Mouse (Mus musculus) liver, embryonic 13.5 days (tissue): ENCODE results near the gene Utrn. TPM values are rescaled to one million over a fixed set of nuclear protein-coding genes. Genes with fewer than 3 reads are reported as not detected.

Experiments used
- ATAC-seq: fragments of 200-750 bp; cut with Nextera tagmentation; 2 replicates; pipeline ENCODE4 v1.8.0; 2017; ENCODE audit warnings: low read depth, mild to moderate bottlenecking, moderate number of reproducible peaks, moderate library complexity
- DNase-seq: peaks from one replicate; pipeline ENCODE4 v3.0.0; 2022
- H3K27ac ChIP-seq: fragments of 300-500 bp; sonication (generic); 2 replicates; pipeline ENCODE4 v1.5.1; 2015; ENCODE audit warnings: moderate library complexity, mild to moderate bottlenecking, inconsistent platforms
- H3K27me3 ChIP-seq: fragments of 300-500 bp; sonication (generic); 2 replicates; pipeline ENCODE4 v1.6.1; 2015; ENCODE audit warnings: mild to moderate bottlenecking, inconsistent platforms
- H3K36me3 ChIP-seq: fragments of 300-500 bp; sonication (generic); 2 replicates; pipeline ENCODE4 v1.6.1; 2015; ENCODE audit warnings: mild to moderate bottlenecking, inconsistent platforms
- H3K4me1 ChIP-seq: fragments of 300-500 bp; sonication (generic); replicated peaks from 2 replicates; pipeline ENCODE4 v1.6.1; 2015; ENCODE audit warnings: inconsistent platforms
- H3K4me2 ChIP-seq: fragments of 300-500 bp; sonication (generic); 2 replicates; pipeline ENCODE4 v1.6.1; 2015; ENCODE audit warnings: inconsistent platforms, mild to moderate bottlenecking, moderate library complexity
- H3K4me3 ChIP-seq: fragments of 300-500 bp; sonication (generic); replicated peaks from 2 replicates; pipeline ENCODE4 v1.5.1; 2015; ENCODE audit warnings: mild to moderate bottlenecking, inconsistent platforms
- H3K9ac ChIP-seq: fragments of 300-500 bp; sonication (generic); 2 replicates; pipeline ENCODE4 v1.6.1; 2015; ENCODE audit warnings: mild to moderate bottlenecking, inconsistent platforms
- H3K9me3 ChIP-seq: fragments of 300-500 bp; sonication (generic); replicated peaks from 2 replicates; pipeline ENCODE4 v1.6.1; 2016; ENCODE audit warnings: inconsistent platforms
- WGBS: fragments of 180-500 bp; shearing (Covaris S2); methylation state at CpG from one replicate; pipeline ENCODE4 v1.1.7; 2015; ENCODE audit not compliant: insufficient replicate concordance; 5-methylcytosine and 5-hydroxymethylcytosine counted together
- polyA plus RNA-seq: library from polyadenylated mRNA; unstranded; fragments of >200 nt; fragmentation: Nextera tagmentation; extraction: Ambion mirVana; gene quantifications from 2 replicates; pipeline ENCODE4 v1.2.1, GENCODE M21; 2015

Utrn gene
- polyA plus RNA-seq, 1 experiment from 2014 or later: 9.2 TPM

- DNase-seq (no peak), ATAC-seq (no peak)
- Histone ChIP-seq H3K9ac (no peak overlapping the region), H3K4me1 (no peaks in the 10 kb centered on the region), H3K4me2 (no peak overlapping the region), H3K27me3 (no peaks in the 10 kb centered on the region), H3K9me3 (no peaks in the 10 kb centered on the region), H3K27ac (no peak overlapping the region), H3K4me3 (no peak overlapping the region), H3K36me3 (no peaks in the 10 kb centered on the region)
- 85% methylated on average over 2 of the region's 2 CpGs for WGBS
Measured at GRCm38 (mm10) chr10:12467544-12467943, 401.6 kb downstream of the Utrn start.

- no peak overlapping the region for H3K4me3 ChIP-seq
- H3K4me1 ChIP-seq: no peaks in the 10 kb centered on the region
- no peaks in the 10 kb centered on the region for H3K27me3 ChIP-seq
- no peak for ATAC-seq
- H3K9me3 ChIP-seq: no peaks in the 10 kb centered on the region
- H3K36me3 ChIP-seq: no peaks in the 10 kb centered on the region
- no peak overlapping the region for H3K27ac ChIP-seq
- no peak for DNase-seq
- no peak overlapping the region for H3K4me2 ChIP-seq
- no peak overlapping the region for H3K9ac ChIP-seq
Measured at GRCm38 (mm10) chr10:12460945-12461344, 408.2 kb downstream of the Utrn start.

GRCm38 (mm10) chr10:12456867-12457266 lies 412.3 kb downstream of the Utrn start:
- Histone ChIP-seq H3K27me3 (no peaks in the 10 kb centered on the region), H3K9me3 (no peaks in the 10 kb centered on the region), H3K36me3 (no peaks in the 10 kb centered on the region), H3K27ac (no peak overlapping the region), H3K9ac (no peak overlapping the region), H3K4me2 (no peak overlapping the region), H3K4me3 (no peak overlapping the region), H3K4me1 (no peaks in the 10 kb centered on the region)
- DNase-seq: no peak
- ATAC-seq: no peak
- 76% methylated on average over 1 of the region's 1 CpGs for WGBS

GRCm38 (mm10) chr10:12452641-12453040 lies 416.5 kb downstream of the Utrn start:
- Histone ChIP-seq H3K9me3 (no peaks in the 10 kb centered on the region), H3K4me3 (no peak overlapping the region), H3K4me2 (no peak overlapping the region), H3K9ac (no peak overlapping the region), H3K4me1 (no peaks in the 10 kb centered on the region), H3K27ac (no peak overlapping the region), H3K36me3 (no peaks in the 10 kb centered on the region), H3K27me3 (no peaks in the 10 kb centered on the region)
- DNase-seq: no peak
- ATAC-seq: no peak
- 56% methylated on average over 2 of the region's 2 CpGs for WGBS

GRCm38 (mm10) chr10:12444122-12444521 lies 425.0 kb downstream of the Utrn start:
- H3K9ac ChIP-seq: no peak overlapping the region
- H3K36me3 ChIP-seq: no peaks in the 10 kb centered on the region
- H3K4me1 ChIP-seq: no peaks in the 10 kb centered on the region
- H3K4me3 ChIP-seq: no peak overlapping the region
- no peaks in the 10 kb centered on the region for H3K27me3 ChIP-seq
- WGBS: 62% methylated on average over 4 of the region's 4 CpGs
- H3K27ac ChIP-seq: no peak overlapping the region
- no peaks in the 10 kb centered on the region for H3K9me3 ChIP-seq
- no peak overlapping the region for H3K4me2 ChIP-seq
- no peak for DNase-seq
- ATAC-seq: no peak

GRCm38 (mm10) chr10:12433161-12433560 lies 436.0 kb downstream of the Utrn start:
- WGBS: 75% methylated on average over 2 of the region's 2 CpGs

GRCm38 (mm10) chr10:12430399-12430798 lies 438.8 kb downstream of the Utrn start:
- H3K4me1 ChIP-seq: no peaks in the 10 kb centered on the region

More at GRCm38 (mm10) chr10:12433161-12433560, 436.0 kb downstream of the Utrn start:
- Histone ChIP-seq H3K36me3 (no peaks in the 10 kb centered on the region), H3K27me3 (no peaks in the 10 kb centered on the region), H3K9ac (no peak overlapping the region), H3K4me1 (no peaks in the 10 kb centered on the region), H3K4me2 (no peak overlapping the region), H3K27ac (no peak overlapping the region), H3K4me3 (no peak overlapping the region), H3K9me3 (no peaks in the 10 kb centered on the region)
- no peak for DNase-seq
- no peak for ATAC-seq

GRCm38 (mm10) chr10:12426866-12427265 lies 442.3 kb downstream of the Utrn start:
- DNase-seq (no peak), ATAC-seq (no peak)
- WGBS: 69% methylated on average over 8 of the region's 8 CpGs

More at GRCm38 (mm10) chr10:12430399-12430798, 438.8 kb downstream of the Utrn start:
- Histone ChIP-seq H3K9me3 (no peaks in the 10 kb centered on the region), H3K4me2 (no peak overlapping the region), H3K36me3 (no peaks in the 10 kb centered on the region), H3K4me3 (no peak overlapping the region), H3K9ac (no peak overlapping the region), H3K27me3 (no peaks in the 10 kb centered on the region), H3K27ac (no peak overlapping the region)
- ATAC-seq (no peak), DNase-seq (no peak)

GRCm38 (mm10) chr10:12424944-12425343 lies 444.2 kb downstream of the Utrn start:
- 32% methylated on average over 2 of the region's 2 CpGs for WGBS
- Histone ChIP-seq H3K36me3 (no peaks in the 10 kb centered on the region), H3K9ac (no peak overlapping the region), H3K27me3 (no peaks in the 10 kb centered on the region), H3K9me3 (no peaks in the 10 kb centered on the region), H3K4me1 (no peaks in the 10 kb centered on the region), H3K4me2 (no peak overlapping the region), H3K27ac (no peak overlapping the region), H3K4me3 (no peak overlapping the region)
- no peak for DNase-seq
- no peak for ATAC-seq

More at GRCm38 (mm10) chr10:12426866-12427265, 442.3 kb downstream of the Utrn start:
- no peak overlapping the region for H3K4me2 ChIP-seq
- H3K9ac ChIP-seq: no peak overlapping the region
- H3K4me3 ChIP-seq: no peak overlapping the region
- no peak overlapping the region for H3K27ac ChIP-seq
- no peaks in the 10 kb centered on the region for H3K27me3 ChIP-seq
- no peaks in the 10 kb centered on the region for H3K4me1 ChIP-seq
- H3K9me3 ChIP-seq: no peaks in the 10 kb centered on the region
- H3K36me3 ChIP-seq: no peaks in the 10 kb centered on the region

- Histone ChIP-seq H3K4me1 (no peaks in the 10 kb centered on the region), H3K4me2 (no peak overlapping the region), H3K9me3 (no peaks in the 10 kb centered on the region), H3K27me3 (no peaks in the 10 kb centered on the region), H3K9ac (no peak overlapping the region), H3K36me3 (no peaks in the 10 kb centered on the region), H3K4me3 (no peak overlapping the region), H3K27ac (no peak overlapping the region)
- WGBS: 76% methylated on average over 7 of the region's 7 CpGs
- DNase-seq: no peak
- no peak for ATAC-seq
Measured at GRCm38 (mm10) chr10:12423994-12424725, 445.0 kb downstream of the Utrn start.

GRCm38 (mm10) chr10:12414967-12415366 lies 454.2 kb downstream of the Utrn start:
- ATAC-seq (no peak), DNase-seq (no peak)
- Histone ChIP-seq H3K36me3 (peaks cover 3% of the 10 kb centered on the region; the same call in 1 of the 2 replicates), H3K27ac (no peak overlapping the region), H3K9ac (no peak overlapping the region), H3K4me3 (no peak overlapping the region), H3K4me2 (no peak overlapping the region), H3K27me3 (no peaks in the 10 kb centered on the region), H3K9me3 (no peaks in the 10 kb centered on the region), H3K4me1 (no peaks in the 10 kb centered on the region)
- WGBS: 55% methylated on average over 3 of the region's 3 CpGs

GRCm38 (mm10) chr10:12406338-12407110 lies 462.6 kb downstream of the Utrn start:
- DNase-seq (no peak), ATAC-seq (no peak)
- Histone ChIP-seq H3K27me3 (no peaks in the 10 kb centered on the region), H3K4me2 (no peak overlapping the region), H3K4me1 (no peaks in the 10 kb centered on the region), H3K4me3 (no peak overlapping the region), H3K36me3 (no peaks in the 10 kb centered on the region), H3K9me3 (no peaks in the 10 kb centered on the region), H3K27ac (no peak overlapping the region), H3K9ac (no peak overlapping the region)
- 73% methylated on average over 12 of the region's 12 CpGs for WGBS
